Mouse (Mus musculus) brain, embryonic 14.5 days (tissue): ENCODE measurements at regions not wholly inside any gene's neighbourhood (a gene's known extent, or its start where the extent isn't known, plus 50 kb on each side); places are given as distances from the start of the nearest gene placed in this dataset.

Experiments
- CTCF ChIP-seq: fragments of 200-500 bp; IDR thresholded peaks from 2 replicates; pipeline ENCODE4 v1.5.1; 2012; ENCODE audit warnings: inconsistent platforms, mild to moderate bottlenecking, moderate library complexity, borderline replicate concordance; ENCODE audit not compliant: insufficient read depth, insufficient read length; ENCODE audit errors: extremely low read depth
- POLR2A ChIP-seq: fragments of 200-500 bp; IDR thresholded peaks from 2 replicates; pipeline ENCODE4 v1.6.1; 2012; ENCODE audit warnings: mild to moderate bottlenecking, inconsistent platforms, borderline replicate concordance; ENCODE audit not compliant: poor library complexity, insufficient read depth, insufficient read length, severe bottlenecking; ENCODE audit errors: extremely low read depth

DNA sequence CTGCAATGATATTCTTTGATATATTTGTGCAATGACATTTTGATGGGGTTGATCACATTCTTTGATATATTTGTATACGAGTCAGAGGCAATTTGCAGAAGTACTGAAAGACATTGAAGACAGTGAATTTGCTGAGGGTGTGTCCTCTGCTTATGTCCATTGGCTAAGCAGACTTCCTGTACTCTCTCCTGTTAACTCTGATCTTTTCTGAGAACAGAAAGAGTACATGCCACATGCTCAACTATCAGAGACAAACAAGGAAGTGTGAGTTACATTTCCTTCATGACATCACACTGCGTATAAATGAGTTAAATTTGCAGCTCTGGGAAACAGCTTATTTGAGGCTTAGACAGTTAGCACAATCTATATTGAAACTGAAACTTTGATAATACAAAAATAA lies 104.5 kb upstream of the Egr2 start:
- TF ChIP-seq CTCF (no peak), POLR2A (no peak)
